Mouse (Mus musculus) granulocyte monocyte progenitor cell, adult 5-6 weeks (primary cell): Measurements from ENCODE around the gene Myf5. TPM values are rescaled to one million over a fixed set of nuclear protein-coding genes. Genes with fewer than 3 reads are reported as not detected.

ENCODE experiments used
- ATAC-seq: replicated peaks from 2 replicates; pipeline ENCODE4 v1.8.0; 2016; ENCODE audit warnings: mild to moderate bottlenecking, moderate TSS enrichment, inconsistent platforms; ENCODE audit not compliant: poor library complexity, severe bottlenecking
- total RNA-seq, 2 experiments: library from RNA; stranded (forward) in 1 of 2; stranded (reverse) in 1 of 2; fragments of 200-712, 200-1000 nt in 1 of 2; fragments of >200 nt in 1 of 2; fragmentation: Nextera tagmentation in 1 of 2; gene quantifications; 2 replicates each; pipeline ENCODE4 v1.2.3; 2014 to 2017

Gene Myf5
- total RNA-seq, 2 experiments from 2014 or later = not detected

GRCm38 (mm10) chr10:107442781-107443180, 43.2 kb downstream of the Myf5 start:
- peak; percentile 61 for ATAC-seq

GRCm38 (mm10) chr10:107436967-107437366, 49.0 kb downstream of the Myf5 start:
- ATAC-seq = no peak

Other genes with a start within 250 kb of the Myf5 start
- gene Lin7a, start 214.4 kb downstream of the Myf5 start, total RNA-seq (2014; fragmentation: Nextera tagmentation) = not detected in 2 replicates
- not detected in 2 replicates for gene Lin7a, start 214.4 kb downstream of the Myf5 start, total RNA-seq (2017)
- not detected in 2 replicates for gene Myf6, start 8.6 kb upstream of the Myf5 start, total RNA-seq (2014; fragmentation: Nextera tagmentation)
- not detected in 2 replicates for gene Myf6, start 8.6 kb upstream of the Myf5 start, total RNA-seq (2017)
- gene Ptprq, start 233.9 kb upstream of the Myf5 start, total RNA-seq (2014; fragmentation: Nextera tagmentation) = not detected in 2 replicates
- not detected in 2 replicates for gene Ptprq, start 233.9 kb upstream of the Myf5 start, total RNA-seq (2017)